Mouse (Mus musculus): ENCODE results near the gene Olfr736. TPM values are rescaled to one million over a fixed set of nuclear protein-coding genes. Genes with fewer than 3 reads are reported as not detected.

Olfr736 gene
- not detected in 2 replicates for polyA plus RNA-seq (2016; fragmentation: Nextera tagmentation; extraction: Ambion mirVana)

DNA sequence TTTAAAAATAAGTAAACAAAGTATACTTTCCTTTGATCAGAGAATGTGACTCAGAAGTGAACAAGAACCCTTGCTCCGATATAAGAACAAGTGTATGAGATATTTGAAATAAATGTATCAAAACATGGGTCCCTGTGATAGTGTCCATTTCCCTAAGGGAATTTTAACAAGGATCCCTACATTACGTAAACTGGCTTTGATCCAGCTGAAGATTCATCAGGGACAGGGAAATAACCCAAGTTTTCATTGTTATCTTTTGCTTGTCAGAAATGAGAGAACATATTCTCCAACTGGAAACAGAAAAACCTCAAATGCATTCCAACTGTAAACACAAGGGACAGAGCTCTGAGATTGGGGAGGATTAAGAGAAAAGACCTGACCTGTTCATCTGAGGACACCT is at the start of gene Olfr736:
Gene Olfr736, plus strand, starts transcription at position 301 of the 400 bp plus-strand sequence.
- no peak within 1 kb of the TSS for H3K27ac ChIP-seq
- WGBS = 94% methylated on average over 2 of the region's 2 CpGs
- no peaks in the 10 kb centered on the region for H3K36me3 ChIP-seq (replicated peaks)
- no peaks in the 10 kb centered on the region for H3K27me3 ChIP-seq (ENCODE audit: poor library complexity, severe bottlenecking)
- H3K9me3 ChIP-seq = no peaks in the 10 kb centered on the region
- no peak within 1 kb of the TSS for H3K4me3 ChIP-seq
- H3K4me1 ChIP-seq = no peaks in the 10 kb centered on the region
- no peak for DNase-seq (ENCODE audit: extremely low spot score, low spot score)

DNA sequence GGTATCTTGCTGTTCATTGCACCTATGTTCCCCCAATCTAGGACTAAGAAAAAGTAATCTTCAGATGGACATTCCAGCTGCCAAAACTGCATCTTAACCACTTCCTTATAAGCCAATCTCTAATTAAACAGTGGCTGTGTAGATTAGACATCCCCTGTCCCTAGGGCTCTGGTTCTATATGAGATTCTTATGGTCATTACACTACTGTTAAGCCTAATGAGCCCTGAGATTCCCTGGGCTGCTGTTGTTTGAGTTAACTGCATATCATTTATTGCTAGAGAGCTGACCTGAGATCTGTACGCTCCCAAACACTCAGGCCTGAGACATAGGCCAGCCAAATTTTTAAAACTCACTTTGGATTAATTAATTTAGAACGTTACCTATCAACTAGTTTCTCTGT is 32.2 kb upstream of the Olfr736 start, which contains the start of gene Olfr735:
Gene Olfr735, minus strand, starts transcription at position 77 of the 400 bp plus-strand sequence.
- no peak within 1 kb of the TSS for H3K27ac ChIP-seq
- no peak within 1 kb of the TSS for H3K4me3 ChIP-seq
- DNase-seq (ENCODE audit: extremely low spot score, low spot score) = no peak
- H3K9me3 ChIP-seq = no peaks in the 10 kb centered on the region
- H3K4me1 ChIP-seq = no peaks in the 10 kb centered on the region
- no peaks in the 10 kb centered on the region for H3K36me3 ChIP-seq (replicated peaks)
- no peaks in the 10 kb centered on the region for H3K27me3 ChIP-seq (ENCODE audit: poor library complexity, severe bottlenecking)
- WGBS = 92% methylated on average over 2 of the region's 2 CpGs

DNA sequence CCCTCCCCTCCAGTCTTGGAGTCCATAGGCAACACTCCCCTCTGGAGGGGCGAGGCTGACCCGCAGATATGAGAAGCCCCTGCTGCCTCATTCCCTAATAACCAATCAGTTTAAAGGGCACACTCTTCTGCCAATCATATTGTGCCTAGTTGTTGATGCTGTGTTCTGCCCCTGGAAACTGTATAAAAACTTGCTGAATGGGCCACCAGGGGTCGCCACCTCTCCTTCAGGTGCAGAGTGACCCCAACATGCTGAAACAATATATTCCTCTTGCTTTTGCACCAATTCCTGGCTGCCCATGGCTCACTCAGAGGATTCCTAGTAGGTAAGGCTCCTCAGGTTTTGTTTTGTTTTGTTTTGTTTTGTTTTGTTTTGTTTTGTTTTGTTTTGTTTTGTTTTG is 28.5 kb upstream of the Olfr736 start:
- no peak for DNase-seq (ENCODE audit: extremely low spot score, low spot score)
- H3K9me3 ChIP-seq = 0 out of 2 replicates have a peak, but pooled peaks cover 4% of the 10 kb centered on the region
- no peaks in the 10 kb centered on the region for H3K4me1 ChIP-seq
- no peaks in the 10 kb centered on the region for H3K27me3 ChIP-seq (ENCODE audit: poor library complexity, severe bottlenecking)
- WGBS = 47% methylated on average over 3 of the region's 3 CpGs
- H3K4me3 ChIP-seq = no peak overlapping the region
- H3K27ac ChIP-seq = no peak overlapping the region
- no peaks in the 10 kb centered on the region for H3K36me3 ChIP-seq (replicated peaks)

DNA sequence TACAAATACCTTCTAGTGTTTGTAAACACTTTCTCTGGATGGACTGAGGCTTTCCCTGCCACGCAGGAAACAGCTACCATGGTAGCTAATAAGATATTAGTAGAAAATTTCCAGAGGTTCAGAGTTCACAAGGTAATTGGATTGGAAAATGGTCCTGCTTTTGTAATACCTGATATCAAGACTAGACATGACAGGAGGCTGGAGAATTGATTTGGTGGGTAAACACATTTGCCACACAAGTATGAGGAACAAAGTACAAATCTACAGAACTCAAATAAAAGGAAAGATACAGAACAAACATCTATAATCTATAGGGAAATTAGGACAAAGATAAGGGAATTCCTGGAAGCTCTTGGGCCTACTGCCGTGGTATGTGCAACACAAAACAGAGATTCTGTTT is 24.2 kb upstream of the Olfr736 start:
- WGBS = 93% methylated on average over 2 of the region's 2 CpGs

DNA sequence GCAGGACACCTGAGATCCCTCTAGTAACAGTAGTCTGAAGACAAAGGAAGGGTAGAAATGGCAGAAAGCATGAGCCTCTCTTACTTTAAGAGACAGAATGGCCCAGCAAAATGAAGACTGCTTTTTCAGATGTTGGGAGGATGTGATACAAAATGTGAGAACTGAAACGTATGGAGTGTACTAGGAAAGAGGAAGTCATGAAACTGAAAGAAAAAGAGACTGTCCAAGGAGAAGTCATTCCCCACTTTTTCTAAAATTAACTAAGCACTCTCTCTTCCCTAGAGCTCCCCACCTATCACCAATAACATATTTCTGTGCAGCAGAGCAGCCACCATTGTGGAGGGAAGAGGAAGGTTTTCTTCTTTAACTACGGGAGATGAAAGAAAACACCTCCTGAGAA is 23.4 kb upstream of the Olfr736 start, which contains the start of gene Tlr11:
Gene Tlr11, plus strand, starts transcription at position 322 of the 400 bp plus-strand sequence.
- H3K27ac ChIP-seq = no peak within 1 kb of the TSS
- H3K9me3 ChIP-seq = 0 out of 2 replicates have a peak, but pooled peaks cover 4% of the 10 kb centered on the region
- no peak for DNase-seq (ENCODE audit: extremely low spot score, low spot score)
- H3K27me3 ChIP-seq (ENCODE audit: poor library complexity, severe bottlenecking) = no peaks in the 10 kb centered on the region
- no peaks in the 10 kb centered on the region for H3K4me1 ChIP-seq
- H3K4me3 ChIP-seq = no peak within 1 kb of the TSS
- no peaks in the 10 kb centered on the region for H3K36me3 ChIP-seq (replicated peaks)
- WGBS = 85% methylated on average over 2 of the region's 2 CpGs

More for the DNA sequence above, 24.2 kb upstream of the Olfr736 start:
- no peak overlapping the region for H3K27ac ChIP-seq
- DNase-seq (ENCODE audit: extremely low spot score, low spot score) = no peak
- no peaks in the 10 kb centered on the region for H3K36me3 ChIP-seq (replicated peaks)
- no peaks in the 10 kb centered on the region for H3K27me3 ChIP-seq (ENCODE audit: poor library complexity, severe bottlenecking)
- H3K9me3 ChIP-seq = 0 out of 2 replicates have a peak, but pooled peaks cover 4% of the 10 kb centered on the region
- no peaks in the 10 kb centered on the region for H3K4me1 ChIP-seq
- no peak overlapping the region for H3K4me3 ChIP-seq

DNA sequence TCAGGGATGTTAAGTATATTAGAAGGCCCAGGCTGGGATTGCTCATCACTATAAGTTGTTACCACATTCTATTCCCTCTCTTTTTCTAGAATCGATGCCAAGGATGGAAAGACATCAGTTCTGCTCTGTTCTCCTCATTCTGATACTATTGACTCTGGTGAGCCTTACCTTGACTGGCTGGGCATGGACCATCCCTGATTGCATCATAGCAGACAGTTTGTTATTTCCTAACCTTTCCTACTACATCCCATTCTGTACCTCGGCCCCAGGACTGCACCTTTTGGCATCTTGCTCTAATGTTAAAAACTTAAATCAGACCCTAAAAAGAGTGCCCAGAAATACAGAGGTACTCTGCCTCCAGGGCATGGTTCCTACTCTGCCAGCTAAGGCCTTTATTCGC is 20.5 kb upstream of the Olfr736 start:
- WGBS = 93% methylated on average over 3 of the region's 3 CpGs
- Histone ChIP-seq H3K36me3 (replicated peaks) (no peaks in the 10 kb centered on the region), H3K27ac (no peak overlapping the region), H3K4me3 (no peak overlapping the region), H3K4me1 (no peaks in the 10 kb centered on the region), H3K27me3 (ENCODE audit: poor library complexity, severe bottlenecking) (no peaks in the 10 kb centered on the region), H3K9me3 (no peaks in the 10 kb centered on the region)
- DNase-seq (ENCODE audit: extremely low spot score, low spot score) = no peak

DNA sequence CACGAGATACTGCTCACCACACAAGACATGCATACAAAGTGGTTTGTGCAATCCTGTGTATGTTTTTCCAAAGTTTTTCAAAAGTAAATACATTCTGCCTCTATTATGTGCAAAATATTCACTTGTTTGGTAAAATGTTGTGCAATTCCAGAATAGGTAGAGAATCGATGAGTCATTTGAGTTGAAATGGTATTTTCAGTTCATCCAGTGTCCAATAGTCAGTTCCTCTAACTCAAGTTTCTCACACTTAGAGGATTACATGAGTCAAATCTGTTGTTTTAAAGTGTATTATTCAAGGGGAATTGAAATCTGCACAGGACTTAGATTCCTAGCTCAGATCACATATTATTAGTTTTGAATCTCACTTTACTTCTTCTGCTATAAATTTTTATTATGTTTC is 17.4 kb upstream of the Olfr736 start:
- no peaks in the 10 kb centered on the region for H3K27me3 ChIP-seq (ENCODE audit: poor library complexity, severe bottlenecking)
- H3K36me3 ChIP-seq (replicated peaks) = no peaks in the 10 kb centered on the region
- DNase-seq (ENCODE audit: extremely low spot score, low spot score) = no peak
- 88% methylated on average over 2 of the region's 2 CpGs for WGBS
- no peaks in the 10 kb centered on the region for H3K9me3 ChIP-seq
- H3K4me3 ChIP-seq = no peak overlapping the region
- H3K27ac ChIP-seq = no peak overlapping the region
- H3K4me1 ChIP-seq = no peaks in the 10 kb centered on the region

DNA sequence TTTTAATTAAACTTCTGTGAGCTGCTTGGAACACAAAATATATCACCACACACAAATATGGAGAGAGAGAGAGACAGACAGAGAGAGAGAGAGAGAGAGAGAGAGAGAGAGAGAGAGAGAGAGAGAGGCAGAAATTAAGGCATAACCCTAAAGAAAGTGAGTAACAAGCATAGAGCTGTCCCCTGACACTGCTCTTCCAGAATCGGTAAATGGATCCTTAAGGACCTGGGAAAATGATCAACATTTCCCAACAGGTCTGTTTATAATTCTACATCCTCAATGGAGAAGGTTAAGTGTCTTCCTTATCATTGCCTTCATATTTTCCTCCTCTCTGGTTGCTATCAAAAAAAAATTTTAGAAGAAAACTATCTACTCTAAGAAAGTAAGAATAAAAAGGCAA is 26.3 kb downstream of the Olfr736 start, which contains the start of gene Olfr738:
Gene Olfr738, plus strand, starts transcription at position 301 of the 400 bp plus-strand sequence.
- no peaks in the 10 kb centered on the region for H3K4me1 ChIP-seq
- no peak within 1 kb of the TSS for H3K4me3 ChIP-seq
- H3K27me3 ChIP-seq (ENCODE audit: poor library complexity, severe bottlenecking) = no peaks in the 10 kb centered on the region
- DNase-seq (ENCODE audit: extremely low spot score, low spot score) = no peak
- 94% methylated on average over 1 of the region's 1 CpGs for WGBS
- H3K27ac ChIP-seq = no peak within 1 kb of the TSS
- H3K9me3 ChIP-seq = no peaks in the 10 kb centered on the region
- no peaks in the 10 kb centered on the region for H3K36me3 ChIP-seq (replicated peaks)

DNA sequence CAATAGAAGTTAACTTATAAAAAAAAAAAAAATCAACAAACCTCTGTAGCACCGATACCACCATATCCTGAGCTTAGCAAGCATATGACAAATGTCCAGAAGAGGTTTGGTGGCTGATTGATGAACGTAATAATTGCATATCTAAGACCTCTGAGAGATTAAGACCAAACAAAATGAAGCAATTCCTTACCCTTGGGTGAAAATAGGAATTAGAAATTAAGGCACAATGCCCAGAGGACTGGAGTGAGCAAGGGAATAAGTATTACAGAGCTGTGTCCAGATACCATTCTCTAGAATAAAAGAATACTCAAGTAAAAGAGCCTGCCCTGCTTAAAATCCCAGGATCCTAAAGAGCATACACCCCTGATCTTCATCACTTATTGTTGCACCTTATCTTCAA is 37.4 kb downstream of the Olfr736 start, which contains the start of gene Olfr739:
Gene Olfr739, plus strand, starts transcription at position 301 of the 400 bp plus-strand sequence.
- Histone ChIP-seq H3K4me1 (no peaks in the 10 kb centered on the region), H3K4me3 (no peak within 1 kb of the TSS), H3K27me3 (ENCODE audit: poor library complexity, severe bottlenecking) (no peaks in the 10 kb centered on the region), H3K36me3 (replicated peaks) (no peaks in the 10 kb centered on the region), H3K27ac (no peak within 1 kb of the TSS), H3K9me3 (no peaks in the 10 kb centered on the region)
- 85% methylated on average over 2 of the region's 2 CpGs for WGBS
- DNase-seq (ENCODE audit: extremely low spot score, low spot score) = no peak

Other genes starting within 250 kb of the Olfr736 start
- gene Olfr728, start 238.5 kb upstream of the Olfr736 start, polyA plus RNA-seq (2016; fragmentation: Nextera tagmentation; extraction: Ambion mirVana) = not detected in 2 replicates
- gene Olfr729, start 228.3 kb upstream of the Olfr736 start, polyA plus RNA-seq (2016; fragmentation: Nextera tagmentation; extraction: Ambion mirVana) = not detected in 2 replicates
- not detected in 2 replicates for gene Olfr730, start 193.0 kb upstream of the Olfr736 start, polyA plus RNA-seq (2016; fragmentation: Nextera tagmentation; extraction: Ambion mirVana)
- gene Olfr731, start 139.3 kb upstream of the Olfr736 start, polyA plus RNA-seq (2016; fragmentation: Nextera tagmentation; extraction: Ambion mirVana) = not detected in 2 replicates
- not detected in 2 replicates for gene Olfr732, start 97.0 kb upstream of the Olfr736 start, polyA plus RNA-seq (2016; fragmentation: Nextera tagmentation; extraction: Ambion mirVana)
- gene Olfr733, start 79.6 kb upstream of the Olfr736 start, polyA plus RNA-seq (2016; fragmentation: Nextera tagmentation; extraction: Ambion mirVana) = not detected in 2 replicates
- not detected in 2 replicates for gene Olfr734, start 54.4 kb upstream of the Olfr736 start, polyA plus RNA-seq (2016; fragmentation: Nextera tagmentation; extraction: Ambion mirVana)
- gene Olfr735, start 32.3 kb upstream of the Olfr736 start, polyA plus RNA-seq (2016; fragmentation: Nextera tagmentation; extraction: Ambion mirVana) = not detected in 2 replicates
- gene Tlr11, start 23.2 kb upstream of the Olfr736 start, polyA plus RNA-seq (2016; fragmentation: Nextera tagmentation; extraction: Ambion mirVana) = not detected in 2 replicates
- not detected in 2 replicates for gene Olfr738, start 26.4 kb downstream of the Olfr736 start, polyA plus RNA-seq (2016; fragmentation: Nextera tagmentation; extraction: Ambion mirVana)
- not detected in 2 replicates for gene Olfr739, start 37.5 kb downstream of the Olfr736 start, polyA plus RNA-seq (2016; fragmentation: Nextera tagmentation; extraction: Ambion mirVana)
- not detected in 2 replicates for gene Olfr740, start 64.4 kb downstream of the Olfr736 start, polyA plus RNA-seq (2016; fragmentation: Nextera tagmentation; extraction: Ambion mirVana)
- not detected in 2 replicates for gene Olfr741, start 91.6 kb downstream of the Olfr736 start, polyA plus RNA-seq (2016; fragmentation: Nextera tagmentation; extraction: Ambion mirVana)
- gene Olfr742, start 122.4 kb downstream of the Olfr736 start, polyA plus RNA-seq (2016; fragmentation: Nextera tagmentation; extraction: Ambion mirVana) = not detected in 2 replicates
- not detected in 2 replicates for gene Olfr743, start 140.7 kb downstream of the Olfr736 start, polyA plus RNA-seq (2016; fragmentation: Nextera tagmentation; extraction: Ambion mirVana)
- gene Olfr744, start 233.7 kb downstream of the Olfr736 start, polyA plus RNA-seq (2016; fragmentation: Nextera tagmentation; extraction: Ambion mirVana) = not detected in 2 replicates